ENCODE assay signal across 8 mouse cellular contexts in the genomic region with DNA sequence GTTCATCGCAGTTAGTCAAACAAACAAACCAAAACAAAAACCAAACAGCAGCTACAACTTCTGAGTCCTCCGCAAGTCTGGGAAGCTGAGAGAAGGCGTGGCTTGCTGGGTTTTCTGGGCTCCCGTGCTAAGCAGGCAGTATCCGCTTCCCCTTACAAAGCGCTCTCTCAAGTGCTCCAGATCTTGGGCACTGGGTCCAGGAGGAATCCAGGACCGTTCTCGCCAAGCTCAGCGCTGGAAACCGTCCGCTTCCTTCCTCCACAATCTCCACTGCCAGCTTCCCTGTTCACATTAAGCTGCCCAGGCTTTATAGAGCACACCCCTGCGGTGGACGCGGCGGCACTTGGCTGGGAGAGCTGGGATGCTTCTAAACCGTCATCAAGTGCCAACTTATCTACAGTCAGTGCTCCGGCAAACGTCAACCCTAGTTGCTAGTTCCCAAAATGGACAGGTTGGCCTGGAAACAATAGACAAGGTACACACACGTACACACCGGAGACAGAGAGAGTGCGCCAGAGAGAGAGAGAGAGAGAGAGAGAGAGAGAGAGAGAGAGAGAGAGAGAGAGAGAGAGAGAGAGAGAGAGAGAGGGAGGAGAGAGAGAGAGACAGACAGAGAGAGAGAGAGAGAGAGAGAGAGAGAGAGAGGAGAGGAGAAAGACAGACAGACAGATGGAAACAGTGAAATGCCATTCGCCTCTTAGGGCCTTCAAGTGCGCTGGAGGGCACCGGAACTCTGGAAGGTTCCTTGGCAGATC. TPM values are rescaled to one million over a fixed set of nuclear protein-coding genes. Genes with fewer than 3 reads are reported as not detected.
DNase-seq lines count a peak whose midpoint lies in the region; ATAC-seq lines count a peak whose summit lies in the region.

No protein-coding gene starts in this region.

- DNase-seq in NIH3T3 (ENCODE audit: low read depth) = peak; percentile 77
- DNase-seq in cerebellum, postnatal 10 days = peak; percentile 91 to 94
- DNase-seq in frontal cortex, postnatal 10 days (ENCODE audit: low spot score in 2 of 2) = peak; percentile 33 to 55
- DNase-seq in layer of hippocampus, postnatal 14 days (ENCODE audit: low spot score in 2 of 2) = peak; percentile 58 to 67
- DNase-seq in lung, postnatal 10 days = peak; percentile 79
- DNase-seq in ovary, postnatal 14 days (ENCODE audit: low spot score) = peak; percentile 24
- peak; percentile 27 to 42 for DNase-seq in thymus, postnatal 10 days (ENCODE audit: low spot score in 2 of 2)

- H3K27ac ChIP-seq in hindbrain, embryonic 12.5 days = peak overlapping the region; percentile 86; the same call in 1 of the 2 replicates

- no peaks in the 10 kb centered on the region for H3K9me3 ChIP-seq in hindbrain, embryonic 12.5 days (replicated peaks)

- H3K4me3 ChIP-seq in hindbrain, embryonic 12.5 days = peak overlapping the region; percentile 87

- whole genome bisulfite sequencing in hindbrain, embryonic 12.5 days = 1% methylated on average over 23 of the region's 24 CpGs

- peaks cover 14% of the 10 kb centered on the region for H3K27me3 ChIP-seq in hindbrain, embryonic 12.5 days

- no peaks in the 10 kb centered on the region for H3K36me3 ChIP-seq in hindbrain, embryonic 12.5 days

- peaks cover 16% of the 10 kb centered on the region; the same call in 1 of the 2 replicates for H3K4me1 ChIP-seq in hindbrain, embryonic 12.5 days

- H3K4me2 ChIP-seq in hindbrain, embryonic 12.5 days (replicated peaks) = peak overlapping the region; percentile 92

- H3K9ac ChIP-seq in hindbrain, embryonic 12.5 days = peak overlapping the region; percentile 87

- ATAC-seq in hindbrain, embryonic 12.5 days (ENCODE audit: low FRiP score) = peak; percentile 11; the same call in 1 of the 2 replicates

RNA-seq across cellular contexts. Expression of a gene that starts 1.4 kb away (rescaled TPM):
- 7.6 and 7.8 TPM in 2 replicates for polyA plus RNA-seq in hindbrain, embryonic 12.5 days (2016; fragmentation: Nextera tagmentation; extraction: Ambion mirVana)
- 10 to 100 TPM; 18.8 to 20.2 TPM for total RNA-seq in layer of hippocampus, postnatal 14 days (2021)

RNA-seq across cellular contexts. Expression of a gene that starts 53.8 kb away (rescaled TPM):
- 0.10 and 0.15 TPM in 2 replicates for polyA plus RNA-seq in hindbrain, embryonic 12.5 days (2016; fragmentation: Nextera tagmentation; extraction: Ambion mirVana)
- 1 to 10 TPM in 1 of 2 experiments, under 1 TPM in 1; 0.58 to 1.5 TPM for total RNA-seq in layer of hippocampus, postnatal 14 days (2021)

Comparison
In these comparisons a context has a peak if more than half of its experiments do, and no peak if none do; other contexts are left out.
1. Peak in every context shown above with its lines: DNase-seq, ATAC-seq, H3K4me3 ChIP-seq and H3K27ac ChIP-seq.
2. DNase-seq: peak in every context shown above with its lines; median percentile 92 in cerebellum, postnatal 10 days; 79 in lung, postnatal 10 days; 77 in NIH3T3; 62 in layer of hippocampus, postnatal 14 days; 44 in frontal cortex, postnatal 10 days; 34 in thymus, postnatal 10 days; 24 in ovary, postnatal 14 days.